Mouse (Mus musculus) liver, postnatal 0 days (tissue): ENCODE data around the gene Tmem109. TPM values are rescaled to one million over a fixed set of nuclear protein-coding genes. Genes with fewer than 3 reads are reported as not detected.
A peak's percentile ranks its signal among the peaks of the same experiment; 100 is the strongest.

Experiments
- ATAC-seq: fragments of 200-750 bp; cut with Nextera tagmentation; 2 replicates; pipeline ENCODE4 v1.8.0; 2017; ENCODE audit warnings: mild to moderate bottlenecking, moderate library complexity
- DNase-seq: peaks from one replicate; pipeline ENCODE4 v3.0.0-alpha.2; 2016
- H3K27ac ChIP-seq: fragments of 300-500 bp; sonication (generic); 2 replicates; pipeline ENCODE4 v1.5.1; 2014; ENCODE audit warnings: antibody characterized with exemption, moderate library complexity, mild to moderate bottlenecking, low read depth
- H3K27me3 ChIP-seq: fragments of 300-500 bp; sonication (generic); 2 replicates; pipeline ENCODE4 v1.6.1; 2014; ENCODE audit warnings: low read length, control low read depth, mixed read lengths; ENCODE audit not compliant: insufficient read depth
- H3K36me3 ChIP-seq: fragments of 300-500 bp; sonication (generic); replicated peaks from 2 replicates; pipeline ENCODE4 v1.6.1; 2014; ENCODE audit warnings: mild to moderate bottlenecking, control low read depth, low read length, moderate library complexity, mixed read lengths; ENCODE audit not compliant: insufficient read depth
- H3K4me1 ChIP-seq: fragments of 300-500 bp; sonication (generic); 2 replicates; pipeline ENCODE4 v1.6.1; 2014; ENCODE audit warnings: antibody characterized with exemption, mild to moderate bottlenecking, control low read depth; ENCODE audit not compliant: insufficient read depth
- H3K4me2 ChIP-seq: fragments of 300-500 bp; sonication (generic); 2 replicates; pipeline ENCODE4 v1.6.1; 2014; ENCODE audit warnings: low read depth, mild to moderate bottlenecking, low read length, moderate library complexity, mixed read lengths
- H3K4me3 ChIP-seq: fragments of 300-500 bp; sonication (generic); 2 replicates; pipeline ENCODE4 v1.5.1; 2014; ENCODE audit warnings: low read depth, low read length
- H3K9ac ChIP-seq: fragments of 300-500 bp; sonication (generic); replicated peaks from 2 replicates; pipeline ENCODE4 v1.6.1; 2014; ENCODE audit warnings: mild to moderate bottlenecking, moderate library complexity
- H3K9me3 ChIP-seq: fragments of 300-500 bp; sonication (generic); 2 replicates; pipeline ENCODE4 v1.6.1; 2016; ENCODE audit warnings: mild to moderate bottlenecking, control low read depth, low read length, mixed read lengths
- CTCF ChIP-seq: sonication (generic); IDR thresholded peaks from 2 replicates; pipeline ENCODE4 v1.5.1; 2016; ENCODE audit warnings: antibody characterized with exemption, low read depth
- EP300 ChIP-seq: IDR thresholded peaks from 2 replicates; pipeline ENCODE4 v1.6.1; 2016; ENCODE audit warnings: antibody characterized with exemption, low read depth, mild to moderate bottlenecking
- WGBS: fragments of 180-500 bp; shearing (Covaris S2); extraction: QIAGEN DNeasy Blood & Tissue Kit; methylation state at CpG from one replicate; pipeline ENCODE4 v1.1.7; 2014; ENCODE audit not compliant: insufficient replicate concordance; 5-methylcytosine and 5-hydroxymethylcytosine counted together
- polyA plus RNA-seq: library from polyadenylated mRNA; unstranded; fragments of >200 nt; fragmentation: Nextera tagmentation; extraction: Ambion mirVana; gene quantifications from 2 replicates; pipeline ENCODE4 v1.2.1, GENCODE M21; 2015

Gene Tmem109
- polyA plus RNA-seq, 1 experiment from 2014 or later: 12.8 TPM

DNA sequence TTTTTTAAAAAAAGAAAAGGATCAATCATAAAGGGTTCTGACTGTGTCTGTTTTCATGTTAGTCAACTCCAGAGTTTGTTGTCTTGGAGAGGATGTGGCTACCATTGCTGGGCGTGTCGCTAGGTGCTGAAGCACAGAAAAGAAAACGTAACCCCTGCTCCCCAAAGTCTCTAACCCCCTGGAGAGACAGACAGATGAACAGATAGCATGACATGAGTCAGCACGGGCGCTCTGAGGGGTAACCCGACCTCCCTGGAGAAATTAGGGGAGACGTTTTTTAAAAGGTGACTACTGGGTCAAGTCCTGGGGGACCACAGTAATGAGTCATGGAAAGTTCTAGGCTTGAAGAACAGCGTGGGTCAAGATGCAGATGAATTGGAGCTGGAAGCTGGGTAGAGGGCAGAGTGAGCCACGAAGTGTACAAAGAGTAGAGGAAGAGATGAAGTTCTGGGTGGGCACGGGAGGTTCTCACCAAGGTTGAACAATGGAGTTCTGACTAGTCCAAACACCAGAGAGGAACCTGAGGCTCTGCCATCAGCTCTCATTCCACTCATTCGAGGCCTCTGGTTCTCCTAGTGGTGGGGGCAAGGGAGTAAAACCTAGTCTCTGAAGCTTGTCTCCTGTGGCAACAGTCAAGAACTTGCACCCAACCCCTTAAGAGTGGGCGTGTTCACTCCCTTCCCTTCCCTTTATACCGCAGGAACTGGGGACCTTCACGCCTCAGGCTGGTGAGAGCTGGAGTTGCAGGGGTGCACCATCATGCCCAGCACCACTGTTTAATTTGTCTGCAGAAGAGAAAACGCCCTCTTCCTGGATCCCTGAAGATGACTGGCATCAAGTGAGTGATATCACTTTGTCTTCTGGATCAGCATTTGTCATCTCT is 42.5 kb downstream of the Tmem109 start, which contains the start of gene Slc15a3:
Gene Slc15a3, plus strand, starts transcription at position 718 of the 883 bp plus-strand sequence.
- DNase-seq: no peak
- Histone ChIP-seq H3K4me3 (no peak within 1 kb of the TSS), H3K9me3 (no peaks in the 10 kb centered on the region), H3K4me1 (peaks cover 4% of the 10 kb centered on the region), H3K36me3 (no peaks in the 10 kb centered on the region), H3K27me3 (no peaks in the 10 kb centered on the region), H3K27ac (no peak within 1 kb of the TSS), H3K9ac (no peak within 1 kb of the TSS), H3K4me2 (no peak within 1 kb of the TSS)
- WGBS: 56% methylated on average over 15 of the region's 15 CpGs
- TF ChIP-seq CTCF (no peak), EP300 (no peak)
- no peak for ATAC-seq

DNA sequence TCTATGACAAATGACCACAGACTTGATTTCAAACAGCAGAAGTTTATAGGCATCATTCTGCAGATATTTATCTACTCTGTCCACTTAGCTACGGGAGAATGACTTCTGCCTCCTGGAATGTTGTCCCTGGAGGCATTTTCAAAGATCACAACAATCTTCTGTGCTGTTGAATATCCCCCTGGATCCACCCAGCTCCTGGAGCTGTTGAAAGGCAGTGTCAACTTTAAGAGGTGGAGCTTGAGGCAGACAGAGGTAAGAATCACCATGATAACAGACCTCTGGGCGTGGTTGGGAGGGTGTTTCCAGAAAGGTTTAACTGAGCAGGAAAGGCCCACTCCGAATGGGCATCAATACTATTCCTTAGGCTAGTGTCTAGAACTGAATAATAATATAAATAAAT is 46.1 kb downstream of the Tmem109 start:
- no peak for DNase-seq
- Histone ChIP-seq H3K27me3 (no peaks in the 10 kb centered on the region), H3K4me2 (no peak overlapping the region), H3K9ac (no peak overlapping the region), H3K27ac (no peak overlapping the region), H3K36me3 (no peaks in the 10 kb centered on the region), H3K4me3 (no peak overlapping the region), H3K9me3 (no peaks in the 10 kb centered on the region), H3K4me1 (0 out of 2 replicates have a peak, but pooled peaks cover 2% of the 10 kb centered on the region)
- ATAC-seq: no peak
- TF ChIP-seq CTCF (no peak), EP300 (no peak)
- 62% methylated on average over 3 of the region's 3 CpGs for WGBS

DNA sequence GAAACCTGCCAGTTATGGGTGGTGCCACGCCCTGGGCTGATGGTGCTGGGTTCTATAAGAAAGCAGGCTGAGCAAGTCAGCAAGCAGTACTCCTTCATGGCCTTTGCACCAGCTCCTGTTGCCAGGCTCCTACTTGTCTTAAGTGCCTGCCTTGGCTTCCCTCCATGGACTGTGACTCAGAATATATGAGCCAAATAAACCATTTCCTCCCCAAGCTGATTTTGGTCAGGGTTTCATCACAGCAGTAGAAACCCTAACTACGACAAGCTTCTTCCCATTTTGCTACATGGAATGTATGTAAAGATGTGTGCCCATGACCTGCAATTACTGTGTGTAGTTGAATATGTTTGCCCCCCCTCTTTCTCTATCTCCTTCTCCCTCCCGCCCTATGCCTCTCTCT is 48.2 kb downstream of the Tmem109 start:
- Histone ChIP-seq H3K9me3 (no peaks in the 10 kb centered on the region), H3K27ac (no peak overlapping the region), H3K4me1 (0 out of 2 replicates have a peak, but pooled peaks cover 2% of the 10 kb centered on the region), H3K27me3 (no peaks in the 10 kb centered on the region), H3K9ac (no peak overlapping the region), H3K4me2 (no peak overlapping the region), H3K36me3 (no peaks in the 10 kb centered on the region), H3K4me3 (no peak overlapping the region)
- 57% methylated on average over 3 of the region's 3 CpGs for WGBS
- no peak for ATAC-seq
- DNase-seq: no peak
- TF ChIP-seq CTCF: no peak
- TF ChIP-seq EP300: no peak

DNA sequence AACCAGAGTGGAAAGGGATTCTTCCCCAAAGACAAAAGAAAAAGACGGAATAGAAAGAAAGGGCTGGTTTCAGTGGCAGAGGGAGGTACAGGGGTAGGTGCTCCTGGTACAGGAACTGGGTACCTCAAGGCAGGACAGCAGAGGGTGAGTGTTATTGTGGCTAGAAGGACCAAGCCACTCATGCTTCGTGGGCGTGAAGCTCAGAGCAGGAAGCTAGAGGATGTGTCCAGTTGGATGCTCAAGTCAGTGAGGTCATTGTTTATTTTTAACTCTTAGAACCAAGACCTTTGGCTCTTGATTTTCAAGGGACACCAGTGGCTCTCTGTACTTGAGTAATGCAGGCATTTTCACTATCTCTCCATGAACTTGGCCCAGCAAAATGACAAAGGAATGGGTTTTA is 49.8 kb downstream of the Tmem109 start:
- Histone ChIP-seq H3K9ac (no peak overlapping the region), H3K9me3 (no peaks in the 10 kb centered on the region), H3K36me3 (no peaks in the 10 kb centered on the region), H3K4me3 (no peak overlapping the region), H3K4me1 (0 out of 2 replicates have a peak, but pooled peaks cover 2% of the 10 kb centered on the region), H3K27ac (no peak overlapping the region), H3K27me3 (no peaks in the 10 kb centered on the region), H3K4me2 (no peak overlapping the region)
- 46% methylated on average over 3 of the region's 3 CpGs for WGBS
- ATAC-seq: 0 out of 2 replicates have a peak, but pooled peaks have one; percentile 10
- DNase-seq: no peak
- TF ChIP-seq EP300 (no peak), CTCF (no peak)

DNA sequence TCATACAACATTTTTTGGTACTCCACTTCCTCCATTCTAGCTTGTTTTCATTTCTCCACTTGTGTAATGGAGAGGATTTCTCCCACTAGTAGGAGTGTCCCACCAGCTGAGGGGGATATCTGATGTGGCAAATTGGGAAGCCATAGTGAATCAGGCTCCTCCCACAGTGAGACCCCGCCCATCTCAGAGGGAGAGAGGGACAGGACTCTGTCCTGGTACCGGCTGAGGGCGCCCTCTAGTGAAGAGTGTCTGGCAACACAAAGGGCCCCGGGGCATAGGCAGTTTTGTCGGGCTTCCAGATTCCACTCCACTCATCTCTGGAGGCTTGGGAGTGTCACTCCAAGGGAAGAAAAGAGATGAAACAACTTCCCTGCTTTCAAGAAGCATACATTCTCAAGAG is 50.4 kb downstream of the Tmem109 start:
- 8% methylated on average over 5 of the region's 5 CpGs for WGBS
- TF ChIP-seq EP300 (no peak), CTCF (peak; percentile 78)
- ATAC-seq: peak; percentile 80

DNA sequence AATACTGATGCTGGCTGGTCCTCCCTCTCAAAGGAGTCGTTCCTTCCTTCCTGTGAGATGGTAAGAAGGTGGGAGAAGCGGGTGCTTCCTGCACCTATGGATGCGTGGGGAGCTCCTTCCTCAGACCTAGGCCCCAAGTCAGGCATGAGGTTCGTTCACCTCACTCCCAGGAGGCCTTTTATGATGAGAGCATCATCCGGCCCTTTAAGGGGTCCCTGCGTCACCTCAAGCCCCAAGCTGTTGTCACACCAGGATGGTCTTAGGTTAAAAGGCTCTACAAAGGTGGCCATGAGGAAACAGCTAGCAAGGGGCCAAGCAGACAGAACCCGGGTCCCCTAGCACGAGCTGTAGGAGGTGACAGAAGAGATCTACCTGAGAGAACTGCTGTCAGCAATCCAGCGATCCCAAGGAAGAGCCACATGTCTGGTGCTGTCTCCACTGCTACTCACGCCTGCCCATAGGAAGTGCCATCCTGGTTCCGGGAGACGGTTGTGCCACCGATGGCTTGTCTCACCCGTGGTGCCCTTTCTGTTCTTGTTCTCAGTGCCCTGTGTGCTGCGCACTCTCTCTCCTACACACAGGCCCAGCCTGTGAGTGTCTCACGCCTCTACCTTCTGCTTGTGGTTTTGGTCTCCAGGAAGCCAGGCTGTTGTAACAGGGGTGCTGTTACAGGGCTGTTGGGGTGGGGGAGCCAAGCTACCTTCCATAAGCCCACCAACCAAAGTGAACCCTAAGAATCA is 52.2 kb downstream of the Tmem109 start, which contains the start of gene Cd6:
Gene Cd6, minus strand, starts transcription at position 623 of the 740 bp plus-strand sequence.
- Histone ChIP-seq H3K4me3 (no peak within 1 kb of the TSS), H3K4me1 (0 out of 2 replicates have a peak, but pooled peaks cover 2% of the 10 kb centered on the region)
- WGBS: 65% methylated on average over 16 of the region's 16 CpGs

More for the DNA sequence above, 50.4 kb downstream of the Tmem109 start:
- Histone ChIP-seq H3K9me3 (no peaks in the 10 kb centered on the region), H3K36me3 (no peaks in the 10 kb centered on the region), H3K9ac (no peak overlapping the region), H3K27ac (no peak overlapping the region), H3K4me2 (no peak overlapping the region), H3K4me3 (no peak overlapping the region), H3K27me3 (no peaks in the 10 kb centered on the region), H3K4me1 (0 out of 2 replicates have a peak, but pooled peaks cover 2% of the 10 kb centered on the region)
- DNase-seq: peak; percentile 83

More for the DNA sequence above, 52.2 kb downstream of the Tmem109 start, which contains the start of gene Cd6:
- no peaks in the 10 kb centered on the region for H3K36me3 ChIP-seq
- no peak within 1 kb of the TSS for H3K9ac ChIP-seq
- no peak within 1 kb of the TSS for H3K4me2 ChIP-seq
- H3K9me3 ChIP-seq: no peaks in the 10 kb centered on the region
- H3K27me3 ChIP-seq: no peaks in the 10 kb centered on the region
- DNase-seq (no peak), ATAC-seq (no peak)
- no peak within 1 kb of the TSS for H3K27ac ChIP-seq
- TF ChIP-seq CTCF (no peak), EP300 (no peak)
